Mouse (Mus musculus) heart, embryonic 13.5 days (tissue): ENCODE measurements at regions not wholly inside any gene's neighbourhood (a gene's known extent, or its start where the extent isn't known, plus 50 kb on each side); places are given as distances from the start of the nearest gene placed in this dataset.

Experiments
- ATAC-seq: fragments of 200-750 bp; cut with Nextera tagmentation; 2 replicates; pipeline ENCODE4 v1.8.0; 2017; ENCODE audit warnings: moderate TSS enrichment; ENCODE audit not compliant: insufficient number of reproducible peaks, low FRiP score, low TSS enrichment; ENCODE audit errors: extremely low read depth
- H3K27ac ChIP-seq: fragments of 300-500 bp; sonication (generic); replicated peaks from 2 replicates; pipeline ENCODE4 v1.5.1; 2015; ENCODE audit warnings: moderate library complexity, mild to moderate bottlenecking, inconsistent platforms
- H3K27me3 ChIP-seq: fragments of 300-500 bp; sonication (generic); replicated peaks from 2 replicates; pipeline ENCODE4 v1.6.1; 2015; ENCODE audit warnings: mild to moderate bottlenecking, inconsistent platforms
- H3K36me3 ChIP-seq: fragments of 300-500 bp; sonication (generic); 2 replicates; pipeline ENCODE4 v1.6.1; 2015; ENCODE audit warnings: mild to moderate bottlenecking, inconsistent platforms
- H3K4me1 ChIP-seq: fragments of 300-500 bp; sonication (generic); 2 replicates; pipeline ENCODE4 v1.6.1; 2015; ENCODE audit warnings: inconsistent platforms
- H3K4me2 ChIP-seq: fragments of 300-500 bp; sonication (generic); 2 replicates; pipeline ENCODE4 v1.6.1; 2015; ENCODE audit warnings: inconsistent platforms, mild to moderate bottlenecking, moderate library complexity
- H3K4me3 ChIP-seq: fragments of 300-500 bp; sonication (generic); 2 replicates; pipeline ENCODE4 v1.5.1; 2015; ENCODE audit warnings: moderate library complexity, mild to moderate bottlenecking, inconsistent platforms
- H3K9ac ChIP-seq: fragments of 300-500 bp; sonication (generic); 2 replicates; pipeline ENCODE4 v1.6.1; 2015; ENCODE audit warnings: inconsistent platforms, mild to moderate bottlenecking, moderate library complexity
- H3K9me3 ChIP-seq: fragments of 300-500 bp; sonication (generic); 2 replicates; pipeline ENCODE4 v1.6.1; 2016; ENCODE audit warnings: inconsistent platforms
- WGBS: fragments of 180-500 bp; shearing (Covaris S2); methylation state at CpG from one replicate; pipeline ENCODE4 v1.1.7; 2015; ENCODE audit warnings: mixed read lengths; 5-methylcytosine and 5-hydroxymethylcytosine counted together

GRCm38 (mm10) chr12:10658826-10659225, 268.3 kb downstream of the Rdh14 start:
- Histone ChIP-seq H3K4me2 (no peak overlapping the region), H3K4me1 (no peaks in the 10 kb centered on the region), H3K27me3 (no peaks in the 10 kb centered on the region), H3K36me3 (no peaks in the 10 kb centered on the region), H3K27ac (no peak overlapping the region), H3K4me3 (no peak overlapping the region), H3K9me3 (no peaks in the 10 kb centered on the region), H3K9ac (no peak overlapping the region)
- ATAC-seq, result no peak
- WGBS, result 60% methylated on average over 2 of the region's 2 CpGs

DNA sequence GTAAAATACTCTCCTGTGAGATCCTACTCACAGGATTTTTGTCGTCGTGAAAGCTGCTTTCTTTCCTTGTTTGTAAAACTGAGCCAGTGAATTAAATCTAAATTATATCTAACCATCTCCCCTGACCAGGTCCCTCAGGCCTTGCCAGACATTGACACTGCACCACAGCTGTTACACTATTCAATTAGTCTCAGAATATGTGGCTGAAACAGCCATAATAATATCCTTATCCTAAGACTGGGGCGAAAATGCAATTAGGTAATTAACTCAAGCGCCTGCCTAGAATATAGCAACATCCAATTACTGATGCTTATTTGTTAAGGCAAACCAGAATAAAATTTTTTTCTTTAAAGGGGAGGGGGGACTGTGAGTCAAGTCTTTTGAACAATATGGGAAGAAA, 296.2 kb downstream of the Rdh14 start:
- ATAC-seq, result no peak
- Histone ChIP-seq H3K27me3 (no peaks in the 10 kb centered on the region), H3K36me3 (no peaks in the 10 kb centered on the region), H3K27ac (no peak overlapping the region), H3K9me3 (no peaks in the 10 kb centered on the region), H3K4me1 (no peaks in the 10 kb centered on the region), H3K9ac (no peak overlapping the region), H3K4me2 (no peak overlapping the region), H3K4me3 (no peak overlapping the region)
- WGBS, result 83% methylated on average over 4 of the region's 4 CpGs
